Mouse (Mus musculus): ENCODE results near the gene Tomm20.

GRCm38 (mm10) chr8:126920845-126921244 lies 24.8 kb downstream of the Tomm20 start:
- peak; percentile 73 for TF ChIP-seq CTCF (IDR thresholded peaks at IDR 0.05; ENCODE audit: low read depth, low read length)
- 0 out of 2 replicates have a peak, but pooled peaks have one; percentile 42 for TF ChIP-seq POLR2A (IDR thresholded peaks at IDR 0.05; ENCODE audit: borderline replicate concordance, low read depth, low read length)
